Mouse (Mus musculus) MEL (cell line): ENCODE measurements around the gene H2-Ab1. TPM values are rescaled to one million over a fixed set of nuclear protein-coding genes. Genes with fewer than 3 reads are reported as not detected.

ENCODE experiments used
- DNase-seq: peaks from one replicate; pipeline ENCODE4 v3.0.0; 2011; ENCODE audit warnings: low read depth, low spot score
- H3K27ac ChIP-seq: 2 replicates; pipeline ENCODE4 v1.5.1; 2012; ENCODE audit warnings: low read depth, mild to moderate bottlenecking, control low read depth, low read length, moderate library complexity; ENCODE audit not compliant: control insufficient read depth
- H3K27me3 ChIP-seq, 2 experiments: fragments of 150-350 bp in 1 of 2; sonication (generic) in 1 of 2; 2 replicates each; pipeline ENCODE4 v1.6.1; 2012; ENCODE audit warnings: low read length in 2 of 2, mild to moderate bottlenecking in 2 of 2, improper control_type of control experiment in 1 of 2, moderate library complexity in 1 of 2; ENCODE audit not compliant: insufficient read depth in 2 of 2, control insufficient read depth in 1 of 2
- H3K36me3 ChIP-seq, 2 experiments: 2 replicates each; pipeline ENCODE4 v1.6.1; 2012 to 2014; ENCODE audit warnings: low read length in 2 of 2, improper control_type of control experiment in 1 of 2, inconsistent platforms in 1 of 2, mild to moderate bottlenecking in 1 of 2; ENCODE audit not compliant: insufficient read depth in 2 of 2, control insufficient read depth in 1 of 2
- H3K4me1 ChIP-seq, 2 experiments: fragments of 150-350 bp in 1 of 2; sonication (generic) in 1 of 2; 2 replicates each; pipeline ENCODE4 v1.6.1; 2012; ENCODE audit warnings: low read length in 2 of 2, improper control_type of control experiment in 1 of 2, mild to moderate bottlenecking in 1 of 2; ENCODE audit not compliant: insufficient read depth in 2 of 2, control insufficient read depth in 1 of 2
- H3K4me3 ChIP-seq, 2 experiments: fragments of 150-350 bp in 1 of 2; sonication (generic) in 1 of 2; 2 replicates each; pipeline ENCODE4 v1.5.1; 2012; ENCODE audit warnings: low read depth in 2 of 2, low read length in 2 of 2, mild to moderate bottlenecking in 2 of 2, moderate library complexity in 2 of 2, control low read depth in 1 of 2, improper control_type of control experiment in 1 of 2; ENCODE audit not compliant: control insufficient read depth in 1 of 2, insufficient read depth in 1 of 2
- H3K79me2 ChIP-seq: 2 replicates; pipeline ENCODE4 v1.6.1; 2012; ENCODE audit warnings: mild to moderate bottlenecking, low read length, moderate library complexity; ENCODE audit not compliant: control insufficient read depth, poor library complexity, insufficient read depth
- H3K9ac ChIP-seq: 2 replicates; pipeline ENCODE4 v1.6.1; 2012; ENCODE audit warnings: low read depth, mild to moderate bottlenecking, control low read depth, low read length, moderate library complexity; ENCODE audit not compliant: control insufficient read depth, poor library complexity, severe bottlenecking
- H3K9me3 ChIP-seq: fragments of 150-350 bp; sonication (generic); replicated peaks from 2 replicates; pipeline ENCODE4 v1.6.1; 2012; ENCODE audit warnings: mild to moderate bottlenecking, low read length, improper control_type of control experiment, moderate library complexity; ENCODE audit not compliant: insufficient read depth
- CHD1 ChIP-seq: IDR thresholded peaks from 2 replicates; pipeline ENCODE4 v1.6.1; 2012; ENCODE audit warnings: low read depth, mild to moderate bottlenecking, inconsistent platforms, low read length, improper control_type of control experiment
- CHD2 ChIP-seq: IDR thresholded peaks from 2 replicates; pipeline ENCODE4 v1.6.1; 2011; ENCODE audit warnings: low read length, improper control_type of control experiment
- CTCF ChIP-seq, 3 experiments: IDR thresholded peaks in 2 of 3; conservative IDR thresholded peaks in 1 of 3; 2 replicates each; pipeline ENCODE4 v1.5.1; 2011 to 2012; ENCODE audit warnings: low read length in 3 of 3, low read depth in 2 of 3, mild to moderate bottlenecking in 2 of 3, improper control_type of control experiment in 1 of 3, inconsistent platforms in 1 of 3, mixed read lengths in 1 of 3, moderate library complexity in 1 of 3; ENCODE audit not compliant: control insufficient read depth in 1 of 3, insufficient read depth in 1 of 3, poor library complexity in 1 of 3, severe bottlenecking in 1 of 3
- ETS1 ChIP-seq: IDR thresholded peaks from 2 replicates; pipeline ENCODE4 v1.6.1; 2012; ENCODE audit warnings: low read depth, mild to moderate bottlenecking, inconsistent platforms, low read length, improper control_type of control experiment, moderate library complexity
- GATA1 ChIP-seq: IDR thresholded peaks from 2 replicates; pipeline ENCODE4 v1.6.1; 2011; ENCODE audit warnings: low read depth, low read length, improper control_type of control experiment
- JUND ChIP-seq: IDR thresholded peaks from 2 replicates; pipeline ENCODE4 v1.6.1; 2011; ENCODE audit warnings: low read depth, mild to moderate bottlenecking, improper control_type of control experiment, low read length
- MAFK ChIP-seq: IDR thresholded peaks from 2 replicates; pipeline ENCODE4 v1.6.1; 2011; ENCODE audit warnings: low read depth, mild to moderate bottlenecking, low read length, improper control_type of control experiment, borderline replicate concordance
- MAX ChIP-seq: IDR thresholded peaks from 2 replicates; pipeline ENCODE4 v1.6.1; 2011; ENCODE audit warnings: low read length, improper control_type of control experiment
- MAZ ChIP-seq: IDR thresholded peaks from 2 replicates; pipeline ENCODE4 v1.6.1; 2012; ENCODE audit warnings: low read depth, mild to moderate bottlenecking, inconsistent platforms, low read length, improper control_type of control experiment
- MEF2A ChIP-seq: IDR thresholded peaks from 2 replicates; pipeline ENCODE4 v1.6.1; 2014; ENCODE audit warnings: low read depth, mild to moderate bottlenecking, inconsistent platforms, low read length, improper control_type of control experiment; ENCODE audit not compliant: poor library complexity, insufficient replicate concordance, severe bottlenecking; ENCODE audit errors: extremely low read depth
- MXI1 ChIP-seq: IDR thresholded peaks from 2 replicates; pipeline ENCODE4 v1.6.1; 2011; ENCODE audit warnings: mild to moderate bottlenecking, low read depth, low read length, improper control_type of control experiment
- MYC ChIP-seq: IDR thresholded peaks from 2 replicates; pipeline ENCODE4 v1.6.1; 2011; ENCODE audit warnings: low read depth, mild to moderate bottlenecking, low read length, improper control_type of control experiment, moderate library complexity
- POLR2A ChIP-seq, 2 experiments: IDR thresholded peaks; 2 replicates each; pipeline ENCODE4 v1.6.1; 2011 to 2012; ENCODE audit warnings: low read length in 2 of 2, mild to moderate bottlenecking in 2 of 2, control low read depth in 1 of 2, improper control_type of control experiment in 1 of 2, low read depth in 1 of 2, moderate library complexity in 1 of 2; ENCODE audit not compliant: control insufficient read depth in 1 of 2, insufficient read depth in 1 of 2, poor library complexity in 1 of 2
- POLR2AphosphoS2 ChIP-seq: IDR thresholded peaks from 2 replicates; pipeline ENCODE4 v1.6.1; 2011; ENCODE audit warnings: low read length, improper control_type of control experiment
- POLR2AphosphoS5 ChIP-seq: IDR thresholded peaks from 2 replicates; pipeline ENCODE4 v1.6.1; 2012; ENCODE audit warnings: low read depth, borderline replicate concordance, mild to moderate bottlenecking, inconsistent platforms, low read length, moderate library complexity, mixed read lengths
- RAD21 ChIP-seq: IDR thresholded peaks from 2 replicates; pipeline ENCODE4 v1.6.1; 2011; ENCODE audit warnings: mild to moderate bottlenecking, low read depth, low read length, improper control_type of control experiment
- RCOR1 ChIP-seq: IDR thresholded peaks from 2 replicates; pipeline ENCODE4 v1.6.1; 2012; ENCODE audit warnings: low read depth, mild to moderate bottlenecking, inconsistent platforms, low read length, improper control_type of control experiment
- SIN3A ChIP-seq: IDR thresholded peaks from 2 replicates; pipeline ENCODE4 v1.6.1; 2012; ENCODE audit warnings: low read length, improper control_type of control experiment, inconsistent platforms
- SMC3 ChIP-seq: IDR thresholded peaks from 2 replicates; pipeline ENCODE4 v1.6.1; 2011; ENCODE audit warnings: low read depth, low read length, improper control_type of control experiment
- TAL1 ChIP-seq: IDR thresholded peaks from 2 replicates; pipeline ENCODE4 v1.6.1; 2012; ENCODE audit warnings: mild to moderate bottlenecking, inconsistent platforms, low read length, moderate library complexity, mixed read lengths
- TBP ChIP-seq: IDR thresholded peaks from 2 replicates; pipeline ENCODE4 v1.8.0; 2011; ENCODE audit warnings: low read depth, low read length, improper control_type of control experiment
- TCF12 ChIP-seq: IDR thresholded peaks from 2 replicates; pipeline ENCODE4 v1.6.1; 2014; ENCODE audit warnings: low read depth, mild to moderate bottlenecking, inconsistent platforms, low read length, improper control_type of control experiment, moderate library complexity
- UBTF ChIP-seq: IDR thresholded peaks from 2 replicates; pipeline ENCODE4 v1.6.1; 2012; ENCODE audit warnings: low read depth, mild to moderate bottlenecking, inconsistent platforms, low read length, improper control_type of control experiment, moderate library complexity, borderline replicate concordance; ENCODE audit not compliant: insufficient read depth
- USF1 ChIP-seq: IDR thresholded peaks from 2 replicates; pipeline ENCODE4 v1.6.1; 2014; ENCODE audit warnings: low read depth, mild to moderate bottlenecking, inconsistent platforms, low read length, improper control_type of control experiment, moderate library complexity
- ZC3H11A ChIP-seq: IDR thresholded peaks from 2 replicates; pipeline ENCODE4 v1.6.1; 2012; ENCODE audit warnings: low read depth, mild to moderate bottlenecking, inconsistent platforms, low read length, improper control_type of control experiment
- ZKSCAN1 ChIP-seq: IDR thresholded peaks from 2 replicates; pipeline ENCODE4 v1.6.1; 2012; ENCODE audit warnings: low read depth, mild to moderate bottlenecking, inconsistent platforms, low read length, improper control_type of control experiment, moderate library complexity
- polyA plus RNA-seq, 2 experiments: library from polyadenylated mRNA; stranded (reverse) in 1 of 2; unstranded in 1 of 2; fragments of >175 nt in 1 of 2; fragments of >200 nt in 1 of 2; gene quantifications; 2 replicates each; pipeline versions ENCODE4 v1.2.1 to v1.2.4; 2012; ENCODE audit warnings: low replicate concordance in 2 of 2, low read depth in 1 of 2; ENCODE audit not compliant: insufficient read length in 2 of 2, insufficient read depth in 1 of 2, missing spikeins in 1 of 2
- total RNA-seq: library from RNA; depleted of rRNA; stranded (reverse); fragments of 300-350 nt; gene quantifications from 2 replicates; pipeline ENCODE4 v1.2.3, GENCODE M21; 2012

Gene H2-Ab1
- total and polyA plus RNA-seq, 3 experiments: not detected

GRCm38 (mm10) chr17:34208421-34208820, 49.1 kb upstream of the H2-Ab1 start:
- H3K9ac ChIP-seq: no peak overlapping the region
- H3K27ac ChIP-seq: no peak overlapping the region
- H3K4me1 ChIP-seq: peaks cover 15 to 43% of the 10 kb centered on the region in 2 experiments
- H3K27me3 ChIP-seq: no peaks in the 10 kb centered on the region
- H3K36me3 ChIP-seq: peaks cover 2 to 28% of the 10 kb centered on the region in 2 experiments; a peak in 3 of 4 replicates
- TF ChIP-seq CHD1: no peak
- TF ChIP-seq SIN3A: no peak
- TF ChIP-seq RCOR1: no peak
- TF ChIP-seq MAFK: no peak
- TF ChIP-seq CHD2: no peak
- DNase-seq: no peak
- no peak overlapping the region for H3K4me3 ChIP-seq
- no peaks in the 10 kb centered on the region for H3K9me3 ChIP-seq
- peaks cover 13% of the 10 kb centered on the region for H3K79me2 ChIP-seq

- Histone ChIP-seq H3K27ac (peak overlapping the region; percentile 95), H3K79me2 (peaks cover 9% of the 10 kb centered on the region), H3K9ac (no peak overlapping the region), H3K4me3 (no peak overlapping the region), H3K4me1 (peaks cover 13 to 41% of the 10 kb centered on the region in 2 experiments), H3K27me3 (no peaks in the 10 kb centered on the region), H3K9me3 (no peaks in the 10 kb centered on the region), H3K36me3 (peaks cover 2 to 28% of the 10 kb centered on the region in 2 experiments; a peak in 3 of 4 replicates)
- DNase-seq: peak; percentile 78
- peak; percentile 67 to 80 (median 76) for TF ChIP-seq CTCF (IDR thresholded peaks at IDR 0.05 in 2 of 3, conservative IDR thresholded peaks at IDR 0.05 in 1 of 3; ENCODE audit: control insufficient read depth in 1 of 3, insufficient read depth in 1 of 3, low read depth in 2 of 3, low read length in 3 of 3, poor library complexity in 1 of 3, severe bottlenecking in 1 of 3)
- TF ChIP-seq MYC: peak; percentile 71
- peak; percentile 45 for TF ChIP-seq RAD21
- no peak for TF ChIP-seq UBTF
- peak; percentile 68 for TF ChIP-seq USF1
- TF ChIP-seq ZC3H11A: 0 out of 2 replicates have a peak, but pooled peaks have one; percentile 0
- peak; percentile 44; the same call in 1 of the 2 replicates for TF ChIP-seq MAX
- TF ChIP-seq SMC3: peak; percentile 44; the same call in 1 of the 2 replicates
- TF ChIP-seq POLR2AphosphoS2: no peak
Measured at GRCm38 (mm10) chr17:34209680-34210079, 47.8 kb upstream of the H2-Ab1 start.

- no peak overlapping the region for H3K4me3 ChIP-seq
- peaks cover under 1% of the 10 kb centered on the region for H3K79me2 ChIP-seq
- H3K9ac ChIP-seq: no peak overlapping the region; the same call in 1 of the 2 replicates
- peaks cover 2 to 28% of the 10 kb centered on the region in 2 experiments; a peak in 3 of 4 replicates for H3K36me3 ChIP-seq
- peaks cover 13 to 41% of the 10 kb centered on the region in 2 experiments for H3K4me1 ChIP-seq
- H3K27ac ChIP-seq: peak overlapping the region; percentile 95
- no peaks in the 10 kb centered on the region for H3K9me3 ChIP-seq
- H3K27me3 ChIP-seq: no peaks in the 10 kb centered on the region
- DNase-seq: peak; percentile 99
- TF ChIP-seq MAX: peak; percentile 65; the same call in 1 of the 2 replicates
- TF ChIP-seq ETS1: peak; percentile 100
- no peak for TF ChIP-seq CHD2
- TF ChIP-seq ZKSCAN1: no peak
- peak; percentile 88 for TF ChIP-seq TBP
- TF ChIP-seq MYC: peak; percentile 88
- TF ChIP-seq JUND: no peak; the same call in 1 of the 2 replicates
- TF ChIP-seq MXI1: peak; percentile 89
- peak; percentile 96 for TF ChIP-seq GATA1
- peak in 1 of 2 experiments; percentile 65; a peak in 2 of 4 replicates for TF ChIP-seq POLR2A (IDR thresholded peaks at IDR 0.05; ENCODE audit: control insufficient read depth in 1 of 2, insufficient read depth in 1 of 2, low read depth in 1 of 2, low read length in 2 of 2, poor library complexity in 1 of 2)
- TF ChIP-seq MEF2A: no peak
- TF ChIP-seq POLR2AphosphoS2: 0 out of 2 replicates have a peak, but pooled peaks have one; percentile 48
- TF ChIP-seq TCF12: peak; percentile 89
- TF ChIP-seq TAL1: peak; percentile 90
- no peak for TF ChIP-seq POLR2AphosphoS5
- no peak for TF ChIP-seq MAZ
Measured at GRCm38 (mm10) chr17:34210599-34210998, 46.9 kb upstream of the H2-Ab1 start.
